Mouse (Mus musculus): Measurements from ENCODE around the gene Nek1.
"Not testable (repeated sequence)": the region's sequence is repeated elsewhere in the genome, so short reads cannot be mapped to it uniquely, and the experiment has no call there.

Gene Nek1

GRCm38 (mm10) chr8:60984260-60985010 is 8.6 kb upstream of the Nek1 start:
- not testable (repeated sequence) for DNase-seq (ENCODE audit: low spot score in 2 of 2)

- peak; percentile 47 to 54 for DNase-seq (ENCODE audit: low spot score in 2 of 2)
Measured at GRCm38 (mm10) chr8:60992561-60992909, 460 bp upstream of the Nek1 start.

- no peak for DNase-seq (ENCODE audit: low spot score in 2 of 2)
Measured at GRCm38 (mm10) chr8:60993639-60993986, 618 bp downstream of the Nek1 start.

- DNase-seq (ENCODE audit: low spot score in 2 of 2), result no peak
Measured at GRCm38 (mm10) chr8:60996468-60996867, 3.5 kb downstream of the Nek1 start.

GRCm38 (mm10) chr8:61041951-61042350 is 49.0 kb downstream of the Nek1 start:
- peak in 1 of 2 experiments; percentile 46 for DNase-seq (ENCODE audit: low spot score in 2 of 2)

DNA sequence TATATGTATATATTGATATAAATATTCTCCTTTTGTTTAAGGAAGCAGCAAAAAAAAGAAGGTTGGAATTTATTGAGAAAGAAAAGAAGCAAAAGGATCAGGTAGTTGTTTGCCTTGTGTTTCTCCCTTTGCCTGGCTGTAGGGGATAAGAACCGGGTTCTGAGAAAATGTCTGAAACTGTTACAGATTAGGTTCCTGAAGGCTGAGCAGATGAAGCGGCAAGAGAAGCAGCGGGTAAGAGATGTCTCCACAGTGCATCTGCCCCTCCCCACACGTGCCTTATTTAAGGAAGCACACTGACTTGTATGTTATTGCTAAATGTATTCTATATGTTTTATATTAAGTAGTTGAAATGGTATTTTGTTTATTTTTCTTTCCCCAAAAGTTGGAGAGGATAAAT is 50.9 kb downstream of the Nek1 start:
- no peak for DNase-seq (ENCODE audit: low spot score in 2 of 2)

DNA sequence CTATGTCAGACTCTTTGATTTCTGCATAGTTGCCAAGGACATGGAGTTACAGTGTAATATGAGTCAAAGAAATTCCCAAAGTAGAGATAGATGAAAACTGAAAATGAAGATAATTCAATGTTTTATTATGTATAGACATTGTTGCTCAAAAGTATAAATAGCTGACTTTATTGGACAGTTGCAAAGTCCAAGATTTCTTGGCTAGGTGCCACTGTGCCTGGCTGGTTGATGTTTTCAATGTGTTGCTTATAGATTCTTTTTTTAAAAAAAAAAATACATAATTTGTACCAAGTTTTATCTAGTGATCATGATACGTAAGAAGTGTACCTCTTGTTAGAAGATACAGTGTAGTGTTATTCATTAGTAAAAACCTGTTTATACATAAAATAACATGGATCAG is 53.8 kb downstream of the Nek1 start:
- DNase-seq (ENCODE audit: low spot score in 2 of 2), result no peak

GRCm38 (mm10) chr8:61053017-61053416 is 60.0 kb downstream of the Nek1 start:
- DNase-seq (ENCODE audit: low spot score in 2 of 2), result no peak

- no peak for DNase-seq (ENCODE audit: low spot score in 2 of 2)
Measured at GRCm38 (mm10) chr8:61054313-61054712, 61.3 kb downstream of the Nek1 start.

GRCm38 (mm10) chr8:61056997-61057396 is 64.0 kb downstream of the Nek1 start:
- no peak for DNase-seq (ENCODE audit: low spot score in 2 of 2)

GRCm38 (mm10) chr8:61059143-61059542 is 66.1 kb downstream of the Nek1 start:
- DNase-seq (ENCODE audit: low spot score in 2 of 2), result no peak

GRCm38 (mm10) chr8:61060412-61060811 is 67.4 kb downstream of the Nek1 start:
- no peak for DNase-seq (ENCODE audit: low spot score in 2 of 2)

GRCm38 (mm10) chr8:61075059-61075458 is 82.1 kb downstream of the Nek1 start:
- no peak for DNase-seq (ENCODE audit: low spot score in 2 of 2)

GRCm38 (mm10) chr8:61110496-61110895 is 117.5 kb downstream of the Nek1 start:
- no peak for DNase-seq (ENCODE audit: low spot score in 2 of 2)

DNA sequence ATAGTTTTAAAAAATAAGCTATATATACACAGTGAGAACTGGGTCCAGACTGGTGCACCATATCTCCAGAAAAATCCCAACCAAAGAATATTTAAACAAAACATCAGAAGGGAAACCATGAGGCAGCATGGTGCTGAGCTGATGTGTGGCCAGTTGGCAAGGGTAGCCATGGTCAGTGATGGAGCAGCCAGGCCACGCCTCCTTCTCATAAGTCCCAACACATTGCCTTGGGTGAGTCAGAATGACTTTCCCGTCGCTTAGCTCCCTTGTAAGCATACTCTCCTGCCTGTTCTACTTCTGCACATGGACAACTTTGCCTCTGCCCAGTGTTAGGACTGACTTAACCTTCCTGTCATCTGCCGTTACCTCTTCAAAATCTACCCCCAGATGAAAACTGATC is 118.9 kb downstream of the Nek1 start:
- DNase-seq (ENCODE audit: low spot score in 2 of 2), result no peak

DNA sequence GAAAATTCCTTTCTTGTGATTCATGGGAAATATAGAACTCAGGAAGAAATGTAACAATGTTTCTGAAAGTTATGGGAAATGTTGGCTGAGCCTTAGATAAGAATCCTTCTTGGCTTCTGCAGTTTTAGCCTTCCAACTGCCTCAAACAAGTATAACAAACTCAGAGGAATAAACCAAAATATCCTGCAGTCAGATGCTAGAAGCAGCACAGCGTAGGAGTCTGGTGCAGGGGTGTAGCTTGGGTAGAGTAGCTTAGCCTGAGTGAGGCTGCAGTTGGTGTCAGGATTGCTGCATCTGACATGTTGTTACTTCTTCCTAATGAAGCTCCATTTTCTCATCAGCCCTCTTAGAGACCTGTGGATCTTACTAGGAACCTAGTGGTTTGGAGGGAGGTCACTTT is 128.6 kb downstream of the Nek1 start:
- no peak for DNase-seq (ENCODE audit: low spot score in 2 of 2)

GRCm38 (mm10) chr8:61127299-61127861 is 134.4 kb downstream of the Nek1 start:
- no peak for DNase-seq (ENCODE audit: low spot score in 2 of 2)

DNA sequence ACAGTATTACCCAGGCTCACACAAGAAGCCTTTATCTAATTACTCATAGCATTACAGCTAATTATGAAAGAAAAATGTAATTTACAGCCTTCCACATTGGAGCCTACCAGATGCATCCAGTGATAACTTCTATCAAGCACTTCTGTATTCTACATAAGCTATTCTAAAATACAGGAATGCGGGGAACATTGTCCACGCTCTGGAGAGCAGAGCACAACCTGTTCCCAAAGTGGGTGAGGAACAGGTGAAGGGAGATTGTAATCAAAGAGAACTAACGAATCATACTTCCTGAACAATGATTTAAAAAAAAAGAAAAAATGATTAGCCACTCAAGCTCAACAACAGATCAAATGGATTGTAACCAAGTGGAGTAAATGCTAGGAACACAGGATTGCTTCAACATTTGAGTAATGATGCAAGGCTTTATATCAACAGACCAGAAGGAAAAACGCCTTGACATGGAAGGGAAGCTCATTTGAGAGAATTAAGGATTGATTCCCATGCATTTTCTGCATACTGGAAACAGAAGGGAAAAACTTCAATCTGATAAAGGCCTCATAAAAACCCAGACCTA is 139.7 kb downstream of the Nek1 start:
- DNase-seq (ENCODE audit: low spot score in 2 of 2), result no peak

- no peak for DNase-seq (ENCODE audit: low spot score in 2 of 2)
Measured at GRCm38 (mm10) chr8:61141869-61142268, 148.9 kb downstream of the Nek1 start.

- DNase-seq (ENCODE audit: low spot score in 2 of 2), result no peak
Measured at GRCm38 (mm10) chr8:61142302-61142701, 149.3 kb downstream of the Nek1 start.

GRCm38 (mm10) chr8:61142845-61143244 is 149.8 kb downstream of the Nek1 start:
- no peak for DNase-seq (ENCODE audit: low spot score in 2 of 2)

DNA sequence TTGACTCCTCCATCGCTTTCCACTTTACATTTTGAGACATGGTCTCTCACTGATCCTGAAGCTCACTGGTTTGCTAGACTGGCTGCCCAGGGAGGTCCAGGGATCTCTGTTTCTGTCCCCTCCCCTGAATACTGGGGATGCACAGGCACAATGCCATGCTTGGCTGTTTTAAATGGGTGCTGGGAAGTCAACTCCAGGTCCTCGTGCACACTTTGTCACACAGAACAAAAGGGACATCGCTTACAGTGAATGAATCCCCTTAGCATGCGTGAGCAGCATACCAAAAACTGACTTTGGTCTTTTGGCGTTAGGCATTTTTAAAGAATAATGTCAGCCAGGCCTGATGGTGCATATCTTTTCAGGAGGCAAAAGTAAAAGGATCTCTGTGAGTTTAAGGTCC is 155.7 kb downstream of the Nek1 start:
- no peak for DNase-seq (ENCODE audit: low spot score in 2 of 2)

DNA sequence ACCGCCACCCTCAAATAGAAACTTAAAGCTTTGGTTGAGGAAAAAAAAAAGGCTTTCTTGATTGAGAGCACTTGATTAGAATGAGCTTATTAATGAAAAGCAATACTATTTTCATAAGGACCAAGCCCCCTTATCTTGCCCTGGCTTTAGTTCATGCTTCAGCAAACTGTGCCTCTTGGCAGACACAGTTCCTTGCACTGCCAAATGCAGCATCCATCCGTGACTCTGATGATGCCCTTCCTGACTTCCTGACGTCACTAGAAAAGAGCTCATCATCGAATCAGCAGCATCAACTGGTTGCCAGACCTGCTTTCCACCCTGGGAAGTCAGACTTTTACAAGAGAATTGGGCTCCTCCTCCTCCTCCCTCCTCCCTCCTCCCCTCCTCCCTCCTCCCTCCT is 157.6 kb downstream of the Nek1 start:
- DNase-seq (ENCODE audit: low spot score in 2 of 2), result no peak

GRCm38 (mm10) chr8:61156406-61156805 is 163.4 kb downstream of the Nek1 start:
- DNase-seq (ENCODE audit: low spot score in 2 of 2), result no peak
